Mouse (Mus musculus) kidney, postnatal 0 days (tissue): ENCODE data around the gene Abca14. TPM values are rescaled to one million over a fixed set of nuclear protein-coding genes. Genes with fewer than 3 reads are reported as not detected.

Experiments
- ATAC-seq: fragments of 200-750 bp; cut with Nextera tagmentation; replicated peaks from 2 replicates; pipeline ENCODE4 v1.8.0; 2017; ENCODE audit warnings: low read depth, moderate number of reproducible peaks, moderate TSS enrichment, moderate library complexity; ENCODE audit not compliant: low FRiP score
- DNase-seq: peaks from one replicate; pipeline ENCODE4 v3.0.0-alpha.2; 2016; ENCODE audit warnings: low spot score
- H3K27ac ChIP-seq: fragments of 300-500 bp; sonication (generic); 2 replicates; pipeline ENCODE4 v1.5.1; 2014; ENCODE audit warnings: mild to moderate bottlenecking
- H3K27me3 ChIP-seq: fragments of 300-500 bp; sonication (generic); 2 replicates; pipeline ENCODE4 v1.6.1; 2014; ENCODE audit warnings: low read length, mixed read lengths; ENCODE audit not compliant: insufficient read depth
- H3K36me3 ChIP-seq: fragments of 300-500 bp; sonication (generic); 2 replicates; pipeline ENCODE4 v1.6.1; 2014; ENCODE audit warnings: low read length, mixed read lengths; ENCODE audit not compliant: insufficient read depth
- H3K4me1 ChIP-seq: fragments of 300-500 bp; sonication (generic); replicated peaks from 2 replicates; pipeline ENCODE4 v1.6.1; 2014; ENCODE audit warnings: antibody characterized with exemption, low read length, mixed read lengths; ENCODE audit not compliant: insufficient read depth
- H3K4me2 ChIP-seq: fragments of 300-500 bp; sonication (generic); 2 replicates; pipeline ENCODE4 v1.6.1; 2014; ENCODE audit warnings: mild to moderate bottlenecking, low read length, moderate library complexity, mixed read lengths
- H3K4me3 ChIP-seq: fragments of 300-500 bp; sonication (generic); replicated peaks from 2 replicates; pipeline ENCODE4 v1.5.1; 2014; ENCODE audit warnings: low read depth, low read length
- H3K9ac ChIP-seq: fragments of 300-500 bp; sonication (generic); 2 replicates; pipeline ENCODE4 v1.6.1; 2014; ENCODE audit warnings: low read depth, low read length
- H3K9me3 ChIP-seq: fragments of 300-500 bp; sonication (generic); replicated peaks from 2 replicates; pipeline ENCODE4 v1.6.1; 2016; ENCODE audit warnings: low read length, inconsistent platforms, mixed read lengths
- CTCF ChIP-seq: IDR thresholded peaks from 2 replicates; pipeline ENCODE4 v1.5.1; 2016; ENCODE audit warnings: antibody characterized with exemption, low read depth, mild to moderate bottlenecking, moderate library complexity
- WGBS: fragments of 180-500 bp; shearing (Covaris S2); extraction: QIAGEN DNeasy Blood & Tissue Kit; methylation state at CpG from one replicate; pipeline ENCODE4 v1.1.7; 2014; 5-methylcytosine and 5-hydroxymethylcytosine counted together
- polyA plus RNA-seq: library from polyadenylated mRNA; unstranded; fragments of >200 nt; fragmentation: Nextera tagmentation; extraction: Ambion mirVana; gene quantifications from 2 replicates; pipeline ENCODE4 v1.2.1, GENCODE M21; 2015

Gene Abca14
- polyA plus RNA-seq, 1 experiment from 2014 or later = 0.17 TPM

DNA sequence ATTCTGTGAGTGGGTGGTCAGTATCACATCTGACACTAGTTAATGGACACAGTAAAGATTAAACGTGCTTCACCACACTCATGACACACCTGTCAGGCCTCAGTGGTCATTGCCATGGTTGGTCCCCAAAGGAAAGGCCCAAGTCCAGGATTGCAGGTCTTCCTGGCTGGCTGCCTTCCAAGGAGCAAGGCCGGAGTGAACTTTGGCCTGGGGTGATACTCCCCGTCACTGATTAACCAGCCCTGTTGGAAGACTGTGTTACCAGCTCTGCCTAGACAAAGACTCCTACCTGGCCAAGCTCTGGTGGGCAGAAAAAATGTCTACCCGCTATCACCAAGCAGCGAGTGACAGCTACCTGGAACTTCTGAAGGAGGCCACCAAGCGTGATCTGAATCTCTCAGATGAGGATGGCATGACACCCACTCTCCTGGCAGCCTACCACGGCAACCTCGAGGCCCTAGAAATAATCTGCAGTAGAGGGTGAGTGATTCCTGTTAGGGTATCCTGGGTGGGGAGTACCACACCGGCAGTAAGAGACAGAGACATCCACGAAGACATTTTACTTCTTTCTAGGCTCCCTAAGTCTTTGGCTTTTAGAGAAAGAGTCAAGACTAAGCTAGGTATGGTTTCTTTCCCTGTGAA is 30.0 kb upstream of the Abca14 start, which contains the start of gene Anks4b:
Gene Anks4b (plus strand): TSS at position 256 of the 642 bp plus-strand sequence.
- Histone ChIP-seq H3K4me1 (no peaks in the 10 kb centered on the region), H3K36me3 (no peaks in the 10 kb centered on the region), H3K9me3 (no peaks in the 10 kb centered on the region), H3K4me3 (peak within 1 kb of the TSS; percentile 0), H3K9ac (no peak within 1 kb of the TSS), H3K27me3 (no peaks in the 10 kb centered on the region), H3K27ac (peak within 1 kb of the TSS; percentile 19; the same call in 1 of the 2 replicates), H3K4me2 (peak within 1 kb of the TSS; percentile 30)
- DNase-seq (no peak), ATAC-seq (peak; percentile 96)
- 57% methylated on average over 10 of the region's 10 CpGs for WGBS
- TF ChIP-seq CTCF = no peak

DNA sequence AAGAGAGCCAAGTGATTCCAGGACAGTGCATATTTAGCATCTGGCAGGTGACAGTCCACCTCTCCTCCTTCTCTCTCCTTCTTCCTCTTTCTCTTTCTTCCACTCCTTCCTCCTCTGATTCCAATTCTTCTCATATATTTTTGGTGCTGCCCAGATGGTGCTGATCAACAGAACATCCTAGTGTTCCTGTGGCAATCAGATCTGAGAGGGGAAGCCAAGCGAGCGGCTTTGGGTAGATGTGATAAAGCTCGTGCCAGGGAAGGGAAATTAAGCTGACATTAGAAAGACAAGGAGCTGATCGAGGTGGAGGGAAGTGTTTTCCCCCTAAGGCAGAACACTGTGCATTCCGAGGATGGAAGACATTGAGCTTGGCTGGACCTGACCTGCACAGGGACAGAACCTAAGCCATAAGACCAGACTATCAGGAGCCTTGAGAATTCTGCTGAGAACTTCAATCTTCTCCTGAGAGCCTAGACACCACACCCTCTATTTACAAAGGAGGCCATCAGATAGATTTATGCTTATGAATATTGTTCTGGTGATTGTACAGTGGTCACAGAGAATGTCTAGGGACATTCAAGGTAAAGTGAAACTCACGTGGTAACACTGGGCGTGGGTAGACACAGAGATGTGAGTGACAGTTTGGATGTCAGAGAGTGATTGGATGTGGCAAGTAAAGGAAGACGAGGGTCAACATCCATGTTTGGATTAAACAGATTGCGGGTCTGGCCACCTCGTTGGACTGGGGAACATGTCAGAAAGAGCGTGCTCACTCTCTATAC is 28.8 kb upstream of the Abca14 start:
- Histone ChIP-seq H3K27ac (no peak overlapping the region), H3K4me3 (peak overlapping the region; percentile 0), H3K36me3 (no peaks in the 10 kb centered on the region), H3K9ac (no peak overlapping the region), H3K4me1 (no peaks in the 10 kb centered on the region), H3K27me3 (no peaks in the 10 kb centered on the region), H3K4me2 (peak overlapping the region; percentile 30), H3K9me3 (no peaks in the 10 kb centered on the region)
- DNase-seq (no peak), ATAC-seq (no peak)
- 74% methylated on average over 11 of the region's 11 CpGs for WGBS
- no peak for TF ChIP-seq CTCF

DNA sequence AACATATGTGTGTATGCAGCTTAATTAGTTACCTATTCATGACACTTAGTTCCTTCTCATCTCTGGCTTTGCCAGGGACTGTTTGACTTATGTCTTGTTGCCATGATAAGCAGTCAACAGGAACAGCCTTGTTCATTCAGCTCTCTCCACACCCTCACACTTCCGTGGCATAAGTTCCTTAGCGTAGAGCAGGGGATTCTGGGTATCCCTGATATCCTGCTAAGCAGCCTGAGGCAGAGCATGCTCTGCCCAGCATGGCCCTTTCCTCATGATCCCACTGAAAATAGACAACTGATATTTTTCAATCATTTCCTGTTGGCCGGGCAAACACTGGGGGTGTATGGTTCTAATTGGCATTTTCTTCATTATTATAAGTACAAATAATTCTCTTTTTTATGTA is 26.1 kb upstream of the Abca14 start:
- no peak overlapping the region for H3K27ac ChIP-seq
- no peaks in the 10 kb centered on the region for H3K9me3 ChIP-seq
- no peak overlapping the region for H3K4me2 ChIP-seq
- 80% methylated on average over 3 of the region's 3 CpGs for WGBS
- ATAC-seq = no peak
- no peak overlapping the region for H3K9ac ChIP-seq
- no peak for DNase-seq
- no peak overlapping the region for H3K4me3 ChIP-seq
- no peak for TF ChIP-seq CTCF
- no peaks in the 10 kb centered on the region for H3K36me3 ChIP-seq
- no peaks in the 10 kb centered on the region for H3K27me3 ChIP-seq
- no peaks in the 10 kb centered on the region for H3K4me1 ChIP-seq

DNA sequence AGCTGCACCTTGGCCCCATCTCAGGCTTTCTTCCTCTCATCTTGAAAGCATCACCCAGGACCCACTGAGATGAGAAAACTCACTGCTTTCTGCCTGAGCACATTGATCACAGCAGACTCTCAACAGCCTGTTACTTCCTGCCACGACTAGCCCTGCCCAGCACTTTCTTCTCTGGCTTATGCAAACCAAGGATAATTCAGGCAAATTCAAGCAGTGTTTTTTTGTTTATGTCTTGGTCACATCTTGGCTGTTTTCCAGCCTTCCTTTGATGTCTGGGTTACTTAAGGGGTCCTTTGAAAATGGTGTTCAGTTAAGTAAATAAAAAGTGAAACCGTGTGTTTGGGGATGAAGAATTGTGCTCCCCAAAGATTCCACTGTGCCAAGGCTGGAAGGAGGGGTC is 24.8 kb upstream of the Abca14 start:
- Histone ChIP-seq H3K27me3 (no peaks in the 10 kb centered on the region), H3K9me3 (no peaks in the 10 kb centered on the region), H3K36me3 (no peaks in the 10 kb centered on the region), H3K27ac (no peak overlapping the region), H3K4me3 (no peak overlapping the region), H3K9ac (no peak overlapping the region), H3K4me2 (no peak overlapping the region), H3K4me1 (no peaks in the 10 kb centered on the region)
- no peak for TF ChIP-seq CTCF
- ATAC-seq = no peak
- DNase-seq = no peak
- WGBS = 14% methylated on average over 2 of the region's 2 CpGs

DNA sequence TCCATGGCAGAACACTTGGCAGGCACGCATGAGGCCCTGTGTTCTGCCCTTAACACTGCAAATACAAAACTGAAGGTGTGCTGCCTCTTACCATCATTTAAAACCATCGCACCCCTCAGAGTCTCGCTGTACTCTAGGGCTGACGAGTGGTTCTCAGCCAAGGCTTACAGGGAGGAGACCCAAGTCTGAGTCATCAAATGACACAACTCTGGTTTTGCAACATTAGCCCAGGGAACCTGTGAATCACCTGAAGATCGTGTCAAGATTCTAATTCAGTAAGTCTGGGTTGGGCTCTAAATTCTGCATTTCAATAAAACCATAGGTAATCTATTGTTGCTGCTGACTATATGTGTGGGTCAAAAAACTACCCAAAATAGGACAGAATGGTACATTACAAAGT is 23.2 kb upstream of the Abca14 start:
- Histone ChIP-seq H3K27me3 (no peaks in the 10 kb centered on the region), H3K4me3 (no peak overlapping the region), H3K27ac (no peak overlapping the region), H3K36me3 (no peaks in the 10 kb centered on the region), H3K4me2 (no peak overlapping the region), H3K4me1 (no peaks in the 10 kb centered on the region), H3K9me3 (no peaks in the 10 kb centered on the region), H3K9ac (no peak overlapping the region)
- DNase-seq (no peak), ATAC-seq (no peak)
- 80% methylated on average over 5 of the region's 5 CpGs for WGBS
- TF ChIP-seq CTCF = no peak

DNA sequence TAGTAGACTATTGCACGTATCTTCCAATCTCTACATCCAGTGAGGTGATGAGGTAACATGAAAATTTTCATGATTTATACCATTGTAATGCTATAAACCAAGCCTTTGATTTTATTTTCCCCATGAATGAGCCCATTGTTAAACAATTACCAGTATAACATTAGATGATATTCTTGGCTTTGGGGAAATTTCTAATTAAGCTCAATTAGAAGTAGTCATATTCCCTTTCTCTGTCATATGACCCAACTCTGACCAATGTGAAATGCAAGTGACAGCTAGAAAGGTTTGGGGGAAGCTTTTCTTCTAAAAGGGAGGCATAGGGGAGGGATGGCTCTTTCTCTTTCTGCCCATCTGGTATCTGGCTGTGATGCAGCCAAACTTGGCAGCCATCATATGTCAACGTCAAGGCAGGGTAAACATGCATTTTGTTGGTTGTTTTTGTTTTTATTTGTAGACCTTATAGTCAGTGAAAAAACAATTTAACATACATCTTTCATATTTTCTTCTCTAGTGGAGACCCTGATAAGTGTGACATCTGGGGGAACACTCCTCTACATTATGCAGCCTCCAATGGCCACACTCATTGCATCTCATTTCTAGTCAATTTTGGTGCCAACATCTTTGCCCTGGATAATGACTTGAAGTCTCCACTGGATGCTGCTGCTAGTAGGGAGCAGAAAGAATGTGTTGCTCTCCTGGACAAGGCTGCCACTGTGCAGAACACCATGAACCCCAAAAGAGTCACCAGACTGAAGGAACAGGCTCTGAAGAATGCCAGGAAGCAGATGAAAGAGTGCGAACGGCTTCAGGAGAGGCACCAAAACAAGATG is 22.1 kb upstream of the Abca14 start:
- WGBS = 91% methylated on average over 4 of the region's 4 CpGs
- no peak overlapping the region for H3K27ac ChIP-seq
- ATAC-seq = no peak

More for the DNA sequence above, 22.1 kb upstream of the Abca14 start:
- H3K4me1 ChIP-seq = no peaks in the 10 kb centered on the region
- H3K9ac ChIP-seq = no peak overlapping the region
- H3K9me3 ChIP-seq = no peaks in the 10 kb centered on the region
- H3K4me3 ChIP-seq = no peak overlapping the region
- no peak overlapping the region for H3K4me2 ChIP-seq
- H3K27me3 ChIP-seq = no peaks in the 10 kb centered on the region
- no peak for TF ChIP-seq CTCF
- no peaks in the 10 kb centered on the region for H3K36me3 ChIP-seq
- DNase-seq = no peak
